Mouse (Mus musculus) MEL-GATA-1-ER (cell line): ENCODE measurements around the gene Zfp518a.

Experiments used
- DNase-seq: peaks from one replicate; pipeline ENCODE4 v3.0.0-alpha.2; 2012; ENCODE audit warnings: low read depth; ENCODE audit errors: extremely low read depth

Gene Zfp518a

GRCm38 (mm10) chr19:40894519-40895392 lies at the start of gene Zfp518a:
Gene Zfp518a (plus strand): TSS chr19:40894705.
- DNase-seq = peak; percentile 52

DNA sequence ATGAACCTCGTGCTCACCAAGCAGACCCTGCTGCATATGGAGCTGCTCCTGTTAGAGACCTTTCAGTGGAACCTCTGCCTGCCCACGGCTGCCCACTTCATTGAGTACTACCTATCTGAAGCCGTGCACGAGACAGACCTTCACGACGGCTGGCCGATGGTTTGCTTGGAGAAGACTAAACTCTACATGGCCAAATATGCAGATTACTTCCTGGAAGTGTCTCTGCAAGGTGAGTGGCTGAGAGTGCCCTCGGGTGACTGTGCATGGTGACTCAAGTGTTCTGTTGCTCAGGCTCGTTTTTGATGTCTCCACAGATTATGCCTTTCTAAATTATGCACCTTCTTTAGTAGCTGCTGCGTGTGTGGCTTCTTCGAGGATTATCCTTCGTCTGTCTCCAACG lies 49.8 kb upstream of the Zfp518a start:
- no peak for DNase-seq

DNA sequence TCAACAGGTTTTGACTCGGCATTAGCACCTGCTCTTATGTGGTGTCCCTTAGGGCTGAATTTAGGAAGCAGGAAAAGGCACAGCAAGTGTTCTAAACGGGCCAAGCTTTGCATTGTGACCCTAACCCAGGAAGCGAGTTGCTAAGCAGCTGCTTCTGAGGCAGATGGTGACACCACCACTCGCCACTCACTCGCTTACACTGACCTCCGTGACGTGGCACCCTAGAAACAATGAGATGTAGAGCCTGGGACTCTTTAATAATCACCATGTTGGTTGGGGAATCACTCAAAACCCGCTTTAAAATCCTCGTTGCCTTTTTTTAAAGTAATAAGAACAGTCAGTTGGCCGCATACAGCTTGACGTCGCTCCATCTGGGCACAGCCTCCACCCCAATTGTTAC lies 45.1 kb upstream of the Zfp518a start:
- DNase-seq = no peak

- DNase-seq = no peak
Observed at GRCm38 (mm10) chr19:40859555-40859954, 35.0 kb upstream of the Zfp518a start.

DNA sequence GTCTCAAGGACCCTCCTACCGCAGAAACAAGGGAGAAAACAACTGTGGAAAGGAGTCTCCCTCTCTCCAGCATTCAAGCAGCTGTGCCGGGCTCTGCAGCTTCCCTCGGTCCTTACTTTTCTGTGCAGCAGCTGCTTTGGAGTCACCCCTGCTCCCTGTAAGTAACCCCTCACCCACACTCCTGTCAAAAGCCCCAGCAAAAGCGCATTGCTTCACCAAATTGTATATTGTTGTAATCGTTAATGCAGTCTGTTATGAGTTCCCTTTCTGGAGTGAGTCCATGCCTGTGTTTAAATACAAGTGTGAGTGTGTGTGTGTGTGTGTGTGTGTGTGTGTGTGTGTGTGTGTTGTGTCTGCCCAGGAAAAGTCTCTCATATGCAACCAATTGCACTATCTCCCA lies 26.2 kb upstream of the Zfp518a start:
- no peak for DNase-seq

GRCm38 (mm10) chr19:40869425-40870105 lies 24.9 kb upstream of the Zfp518a start:
- no peak for DNase-seq

GRCm38 (mm10) chr19:40872955-40873665 lies 21.4 kb upstream of the Zfp518a start:
- DNase-seq = no peak

GRCm38 (mm10) chr19:40881700-40882099 lies 12.8 kb upstream of the Zfp518a start:
- DNase-seq = no peak

DNA sequence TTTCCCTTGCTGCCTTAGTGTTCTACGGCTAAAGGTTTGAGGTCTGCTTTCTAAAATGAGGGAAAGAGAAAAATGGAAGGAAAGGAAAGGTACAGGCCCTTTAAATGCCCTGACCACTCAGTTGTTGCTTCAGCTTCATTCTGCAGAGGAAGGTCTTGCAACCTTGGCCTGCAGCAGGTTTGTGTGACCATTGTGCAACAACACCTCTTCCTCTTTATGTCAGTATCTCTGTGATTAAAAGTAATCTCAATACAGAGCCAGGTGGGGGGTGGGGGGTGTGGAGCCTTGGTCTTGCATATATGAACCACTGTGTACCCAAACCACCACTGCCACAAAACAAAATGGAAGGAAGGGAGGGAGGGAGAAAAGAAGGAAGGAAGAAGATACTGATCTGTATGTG lies 5.6 kb upstream of the Zfp518a start:
- DNase-seq = no peak

GRCm38 (mm10) chr19:40894071-40894506 lies 416 bp upstream of the Zfp518a start:
- DNase-seq = no peak

GRCm38 (mm10) chr19:40895393-40895703 lies 843 bp downstream of the Zfp518a start:
- peak; percentile 15 for DNase-seq

DNA sequence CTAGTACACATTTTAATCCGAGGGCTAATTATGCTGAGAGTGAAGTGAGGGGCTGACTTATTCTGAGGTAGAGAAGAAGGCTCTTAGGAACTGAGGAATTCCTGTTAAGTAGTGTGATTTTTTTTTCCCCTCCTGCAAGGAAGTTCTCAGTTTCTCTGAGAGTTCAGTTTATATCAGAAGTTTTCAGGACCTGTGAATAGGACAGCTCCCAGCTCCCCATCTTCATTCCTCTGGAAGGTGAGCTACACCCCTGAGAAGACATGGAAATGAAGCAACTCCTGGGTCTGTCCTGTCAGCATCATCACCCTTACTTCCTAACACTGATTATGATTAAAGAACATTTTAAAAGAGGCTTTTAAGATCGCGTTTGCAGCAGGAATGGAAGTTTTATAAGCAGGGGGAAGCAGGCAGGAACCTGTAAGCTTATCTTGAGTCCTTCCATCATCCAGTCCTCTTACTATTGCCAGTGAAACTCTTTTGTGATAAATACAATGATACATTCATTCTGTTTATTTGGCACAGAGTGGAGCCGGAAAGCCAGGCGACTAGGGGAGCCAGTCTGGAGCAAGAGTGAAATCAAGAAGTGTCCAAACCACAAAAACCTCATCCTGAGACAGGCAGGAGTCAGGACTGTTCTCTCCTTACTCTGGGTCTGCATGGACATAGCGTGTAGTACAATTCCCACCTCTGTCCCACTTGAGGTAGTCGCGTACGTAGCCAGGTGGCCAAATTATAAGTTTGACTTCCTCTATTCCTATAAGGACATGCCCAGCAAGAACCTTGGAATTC lies 37.3 kb downstream of the Zfp518a start:
- DNase-seq = no peak

DNA sequence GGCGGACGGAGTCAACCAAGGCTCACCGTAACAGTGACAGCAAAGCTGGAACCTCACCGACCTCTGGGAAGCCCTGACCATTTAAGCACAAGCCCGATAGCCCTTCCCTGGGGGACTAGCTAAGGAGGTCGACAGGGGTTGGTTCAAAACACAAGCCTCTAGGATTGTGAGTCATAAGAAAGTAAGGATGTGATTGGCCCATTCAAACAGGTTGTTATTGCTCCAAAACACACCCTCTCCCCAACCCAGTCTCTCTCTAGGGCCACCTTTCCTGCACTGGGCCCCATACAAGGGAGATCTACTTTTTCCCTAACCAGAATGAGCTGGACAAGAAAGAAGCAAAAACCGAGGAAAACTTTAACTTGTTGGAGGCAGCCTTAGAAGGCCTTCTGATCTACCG lies 40.9 kb downstream of the Zfp518a start:
- no peak for DNase-seq

DNA sequence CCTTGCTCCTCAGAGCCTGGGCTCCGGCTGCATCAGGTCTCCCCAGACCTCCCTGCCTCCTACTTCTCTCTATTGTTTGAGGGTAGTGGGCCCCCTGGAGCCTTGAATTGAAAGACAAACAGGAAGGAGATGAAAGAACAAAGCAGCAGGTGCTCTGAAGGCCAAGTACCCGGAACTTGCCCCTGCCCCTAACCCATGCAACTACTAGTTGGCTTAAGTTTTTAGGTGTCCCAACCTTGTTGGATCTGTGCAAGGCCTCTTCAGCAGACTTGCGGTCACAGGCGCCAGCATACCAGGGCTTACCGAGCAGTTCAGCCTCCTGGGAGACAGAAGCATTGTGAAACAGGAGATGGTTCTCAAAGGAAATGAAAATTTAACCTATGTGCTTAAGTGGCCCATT lies 41.5 kb downstream of the Zfp518a start:
- no peak for DNase-seq

DNA sequence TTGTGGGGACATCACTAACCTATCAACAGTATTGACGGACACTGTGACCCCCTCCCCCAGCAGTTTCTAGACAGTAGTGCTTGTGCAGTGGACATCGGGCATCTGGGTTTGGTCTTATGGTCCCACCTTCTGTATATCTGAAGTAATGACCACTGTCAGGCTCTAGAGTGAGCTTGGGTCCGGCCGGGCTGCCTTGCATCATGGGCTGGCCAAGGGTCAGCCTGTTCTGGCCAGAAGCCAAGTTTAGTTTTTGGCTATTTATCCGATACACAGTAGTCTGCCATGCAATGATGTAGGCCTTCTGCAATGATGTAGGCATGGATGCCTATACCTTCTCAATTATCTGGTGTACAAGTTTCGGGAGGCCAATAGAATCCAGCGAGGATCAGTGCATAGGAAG lies 49.0 kb downstream of the Zfp518a start:
- no peak for DNase-seq

- DNase-seq = no peak
Observed at GRCm38 (mm10) chr19:40946937-40947577, 52.6 kb downstream of the Zfp518a start.

- DNase-seq = no peak
Observed at GRCm38 (mm10) chr19:40958981-40959380, 64.5 kb downstream of the Zfp518a start.

DNA sequence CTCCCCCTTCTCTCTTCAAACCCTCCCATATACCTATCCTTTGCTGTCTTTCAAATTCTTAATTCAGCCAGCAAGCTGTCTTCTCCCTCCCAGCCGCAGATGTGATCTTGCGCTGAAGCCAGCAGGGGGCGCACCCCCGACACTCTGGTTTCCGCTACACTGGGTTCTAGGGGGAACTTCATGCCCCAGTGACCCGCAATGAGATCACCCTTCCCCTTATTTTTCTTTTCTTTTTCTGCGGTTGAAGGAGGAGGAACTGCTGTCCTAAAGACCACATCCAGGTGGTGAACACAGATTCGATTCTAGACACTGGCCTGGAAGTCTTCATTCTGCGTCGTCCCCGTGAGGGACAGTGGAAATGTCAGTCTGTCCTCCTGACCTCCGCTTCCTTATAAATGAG lies 68.5 kb downstream of the Zfp518a start:
- peak; percentile 42 for DNase-seq

DNA sequence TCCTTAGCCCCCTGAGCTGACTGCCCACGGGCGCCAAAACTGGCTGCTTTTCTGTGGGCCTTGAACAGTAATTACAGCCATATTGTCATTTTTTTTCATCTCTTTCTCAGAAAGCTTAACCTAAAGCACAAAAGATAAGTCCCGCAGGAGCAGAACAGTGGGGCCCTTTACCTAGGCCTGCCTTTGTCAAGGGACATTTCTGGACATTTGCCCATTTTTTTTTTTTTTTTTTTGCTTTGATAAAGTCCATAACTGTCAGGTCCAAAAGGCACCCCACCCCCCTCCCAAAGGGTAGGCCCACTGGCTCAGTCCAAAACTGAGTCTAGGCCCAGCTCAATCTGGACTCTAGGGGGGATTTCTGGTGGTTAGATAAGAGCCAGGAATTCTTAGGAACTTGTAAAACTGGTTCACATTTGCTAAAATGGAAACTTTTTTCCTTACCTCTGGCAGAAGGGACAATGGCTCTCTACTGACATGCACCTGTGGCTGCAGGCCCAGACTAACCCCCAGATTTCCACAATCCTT lies 69.9 kb downstream of the Zfp518a start:
- no peak for DNase-seq

GRCm38 (mm10) chr19:40964936-40965850 lies 70.7 kb downstream of the Zfp518a start:
- DNase-seq = no peak
